Mouse (Mus musculus): ENCODE results near the gene Gm15107. TPM values are rescaled to one million over a fixed set of nuclear protein-coding genes. Genes with fewer than 3 reads are reported as not detected.

Gm15107 gene
- not detected for polyA plus RNA-seq (2014; fragmentation: Illumina TruSeq; extraction: RNeasy Lipid Tissue Mini Kit (QIAGEN cat#74804); ENCODE audit: low read depth, low replicate concordance)

GRCm38 (mm10) chrX:148180424-148180823 is at the start of gene Gm15107:
Gene Gm15107 (plus strand): TSS chrX:148180724.

Other genes starting within 250 kb of the Gm15107 start
- not detected for gene Gm15080, start 187.7 kb upstream of the Gm15107 start, polyA plus RNA-seq (2014; fragmentation: Illumina TruSeq; extraction: RNeasy Lipid Tissue Mini Kit (QIAGEN cat#74804); ENCODE audit: low read depth, low replicate concordance)